Mouse (Mus musculus): ENCODE data around the gene Nod1.

GRCm38 (mm10) chr6:54934930-54935329 is 37.5 kb downstream of the Nod1 start:
- TF ChIP-seq CTCF (IDR thresholded peaks at IDR 0.05; ENCODE audit: low read depth) (no peak), EP300 (IDR thresholded peaks at IDR 0.05; ENCODE audit: low read depth) (no peak)

All from heart, postnatal 0 days (tissue).